Mouse (Mus musculus): ENCODE results near the gene Pnrc1.
"Not testable (repeated sequence)": the region's sequence is repeated elsewhere in the genome, so short reads cannot be mapped to it uniquely, and the experiment has no call there.

Pnrc1 gene

DNA sequence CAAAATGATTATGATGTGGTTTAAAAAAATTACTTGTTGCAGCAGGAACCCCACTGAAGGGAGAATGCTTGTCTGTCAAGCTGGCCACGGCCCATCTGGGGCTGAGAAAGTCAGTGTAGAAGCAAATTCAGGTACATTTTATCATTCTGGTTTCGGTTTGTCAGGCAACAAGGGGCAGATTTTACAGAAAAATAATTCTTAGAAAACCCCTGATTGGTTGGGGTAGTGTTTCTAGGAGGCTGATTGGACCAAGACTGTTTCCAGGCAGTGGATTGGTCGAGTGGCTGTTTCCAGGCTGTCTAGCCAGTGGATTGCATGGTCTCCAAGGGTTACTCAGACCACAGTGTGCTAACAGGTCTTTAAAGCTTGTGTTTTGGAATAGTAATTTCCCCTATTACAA, at the start of gene Pnrc1:
Gene Pnrc1 (minus strand): TSS at position 162 of the 400 bp plus-strand sequence.
- DNase-seq (ENCODE audit: low spot score): peak; percentile 47

DNA sequence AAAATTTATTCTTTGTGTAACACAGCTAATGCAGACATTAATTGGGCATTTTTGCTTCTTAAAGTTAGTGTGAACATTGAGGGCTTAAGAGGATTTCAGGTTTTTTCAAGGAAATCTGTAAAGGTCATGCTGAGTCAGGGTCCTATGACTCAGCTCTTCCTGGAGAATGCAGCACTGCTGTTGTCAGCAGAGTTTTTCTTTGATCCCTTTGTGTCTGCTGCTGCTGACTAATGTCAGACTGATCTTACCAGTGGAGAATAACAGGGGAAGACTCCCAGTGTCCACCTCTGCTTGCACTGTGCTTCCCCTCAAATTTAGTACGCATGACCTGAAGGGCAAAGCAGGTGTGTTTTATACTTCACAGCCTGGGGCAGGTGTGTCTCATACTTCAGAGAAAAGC, 48.0 kb upstream of the Pnrc1 start:
- no peak for DNase-seq (ENCODE audit: low spot score)

DNA sequence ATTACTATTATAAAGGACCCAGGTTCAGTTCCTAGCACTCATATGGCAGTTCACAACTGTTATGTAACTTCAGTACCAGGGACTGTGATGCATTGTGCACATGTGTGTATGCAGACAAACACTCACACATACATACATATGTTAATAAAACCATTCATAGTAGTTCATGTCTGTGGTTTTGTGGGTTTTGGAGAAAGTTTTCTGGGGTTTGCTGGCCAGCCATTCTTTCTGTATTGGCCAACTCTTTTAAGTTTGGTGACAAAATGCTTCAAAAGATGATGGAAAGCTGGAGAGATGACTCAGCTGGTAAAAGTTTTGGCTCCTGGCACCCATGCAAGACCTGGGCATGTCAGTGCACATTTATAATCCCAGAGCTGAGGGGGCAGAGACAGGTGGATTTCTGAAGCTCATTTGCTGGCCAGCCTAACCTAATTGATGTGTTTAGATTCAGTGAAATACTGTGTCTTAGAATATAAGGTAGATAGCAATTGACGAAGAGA, 43.0 kb upstream of the Pnrc1 start:
- no peak for DNase-seq (ENCODE audit: low spot score)

DNA sequence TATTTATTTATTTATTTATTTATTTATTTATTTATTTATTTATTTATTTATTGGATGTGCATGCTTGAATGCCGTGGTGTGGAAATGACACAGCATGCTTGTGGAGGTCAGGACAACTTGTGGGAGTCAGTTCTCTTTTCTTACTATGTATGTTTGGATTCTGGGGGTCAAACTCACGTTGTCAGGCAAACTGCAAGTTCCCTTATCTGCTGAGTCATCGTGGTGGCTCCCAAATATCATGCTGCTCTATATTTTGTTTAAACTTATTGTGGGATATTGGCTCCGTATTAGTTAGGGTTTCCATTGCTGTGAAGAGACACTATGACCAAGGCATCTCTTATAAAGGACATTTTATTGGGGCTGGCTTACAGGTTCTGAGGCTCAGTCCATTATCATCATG, 41.2 kb upstream of the Pnrc1 start:
- DNase-seq (ENCODE audit: low spot score): no peak

DNA sequence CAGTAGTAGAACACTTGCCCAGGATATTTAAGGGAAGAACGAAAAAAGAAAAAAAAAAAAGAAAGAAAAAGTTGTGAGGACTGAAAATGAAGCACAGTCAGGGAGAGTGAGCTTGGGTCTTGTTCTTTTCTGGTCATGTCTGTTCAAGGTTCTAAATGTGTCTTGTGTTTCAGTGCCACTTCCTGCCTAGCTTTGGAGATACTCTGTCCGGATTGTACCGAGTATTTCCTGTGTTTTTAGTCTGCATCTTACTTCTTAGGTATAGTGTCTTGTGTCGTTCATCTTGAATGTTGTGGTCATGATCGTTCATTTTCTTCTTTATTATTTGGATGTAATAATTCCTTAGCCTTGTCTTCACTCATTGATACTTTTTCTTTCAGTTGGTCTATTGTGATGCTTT, 25.9 kb upstream of the Pnrc1 start:
- DNase-seq (ENCODE audit: low spot score): no peak

GRCm38 (mm10) chr4:33314150-33314549, 24.2 kb upstream of the Pnrc1 start:
- not testable (repeated sequence) for DNase-seq (ENCODE audit: low spot score)

DNA sequence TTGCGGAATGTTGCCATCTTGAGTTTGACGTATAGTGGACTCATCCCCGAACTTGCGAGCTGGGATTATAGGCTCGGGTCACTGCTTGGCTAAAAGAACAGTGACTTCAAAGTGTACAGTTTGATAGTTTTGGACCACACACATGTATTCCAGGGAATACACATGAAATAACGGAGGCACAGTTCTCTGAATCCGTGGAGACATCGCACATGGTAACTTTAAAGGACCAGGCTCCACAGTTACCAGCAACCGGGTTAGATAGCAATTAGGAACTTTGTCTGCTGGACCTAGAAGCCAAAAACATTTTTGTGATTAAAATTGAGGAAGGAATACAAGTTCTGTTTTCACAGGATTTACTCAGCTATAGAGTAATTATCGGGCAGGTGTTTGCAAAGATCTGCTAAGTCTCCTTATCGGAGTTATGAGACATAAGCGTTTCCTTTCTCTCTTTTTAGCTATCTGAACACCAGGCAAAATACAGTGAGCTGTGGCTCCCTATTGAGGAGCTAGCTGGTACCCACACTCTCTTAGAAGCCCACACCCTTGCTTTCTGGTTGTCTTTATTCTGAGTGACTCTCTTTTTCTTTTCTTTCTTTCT, 21.0 kb upstream of the Pnrc1 start:
- DNase-seq (ENCODE audit: low spot score): no peak

DNA sequence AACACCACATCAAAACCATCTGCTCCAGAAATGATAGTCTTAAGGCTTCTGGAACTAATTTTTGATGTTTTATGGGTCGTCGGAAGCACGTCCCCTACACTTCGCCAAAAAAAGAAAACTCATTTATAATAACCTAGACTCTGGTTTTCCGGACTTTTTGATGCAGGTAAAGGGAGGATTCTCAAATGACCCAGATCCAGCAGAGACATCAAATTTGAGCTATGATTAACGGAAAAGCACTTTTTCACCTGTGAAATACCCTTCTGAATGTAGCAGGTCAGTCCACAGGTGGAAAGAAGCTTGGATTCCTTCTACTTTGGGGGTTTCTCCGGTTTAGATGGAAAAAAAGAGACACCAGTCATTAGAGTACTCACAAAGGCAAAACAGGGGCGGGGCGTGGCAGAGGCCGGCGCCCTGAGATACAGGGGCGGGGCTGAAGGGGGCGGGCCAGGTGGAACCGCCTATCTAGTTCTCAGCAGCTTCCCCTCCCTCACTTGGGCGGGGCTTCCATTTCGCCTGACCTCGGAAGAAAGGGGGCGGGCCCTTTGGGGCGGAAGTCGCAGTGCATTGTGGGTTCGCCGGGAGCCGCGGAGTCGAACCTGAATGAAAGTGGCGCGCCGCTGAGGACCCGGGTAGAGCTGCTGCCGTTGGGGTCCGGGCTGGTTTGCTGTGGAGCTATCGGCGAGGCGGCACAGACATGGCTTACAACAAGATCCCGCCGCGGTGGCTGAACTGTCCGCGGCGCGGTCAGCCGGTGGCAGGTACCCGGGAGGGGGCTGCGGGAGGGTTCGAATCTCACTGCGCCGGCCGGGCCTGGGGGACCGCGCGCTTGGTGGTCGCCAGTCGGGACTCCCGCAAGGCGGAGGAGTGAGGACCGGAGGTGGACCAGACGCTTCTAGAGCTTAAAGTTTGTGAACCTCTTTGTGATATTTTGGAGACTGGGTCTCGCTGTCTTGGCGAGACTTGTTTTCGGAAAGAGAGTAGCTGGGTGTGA, 20.1 kb upstream of the Pnrc1 start, which contains the start of gene Rngtt:
Gene Rngtt (plus strand): TSS at position 548 of the 994 bp plus-strand sequence.
- DNase-seq (ENCODE audit: low spot score): peak; percentile 96

GRCm38 (mm10) chr4:33307146-33307545, 17.2 kb upstream of the Pnrc1 start:
- DNase-seq (ENCODE audit: low spot score): no peak

DNA sequence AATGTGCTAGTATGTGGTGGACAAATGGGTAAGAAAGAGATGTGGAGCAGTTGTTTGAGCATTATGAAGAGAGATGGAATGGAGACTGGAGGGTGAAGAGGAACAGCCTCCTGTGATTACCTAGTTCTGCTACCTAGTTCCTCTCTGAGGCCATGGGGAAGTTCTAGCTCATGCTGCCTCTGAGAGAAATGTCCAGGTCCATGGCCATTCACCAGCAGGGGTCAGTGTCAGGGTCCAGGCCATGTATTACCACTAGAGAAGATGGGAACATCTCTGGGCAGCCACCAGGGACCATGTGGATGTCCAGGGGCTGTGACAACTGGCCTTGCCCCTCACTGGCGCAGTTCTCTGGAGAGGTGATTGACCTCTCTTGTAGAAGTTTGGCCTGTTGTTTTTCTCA, 13.1 kb upstream of the Pnrc1 start:
- DNase-seq (ENCODE audit: low spot score): no peak

GRCm38 (mm10) chr4:33300891-33301665, 11.1 kb upstream of the Pnrc1 start:
- not testable (repeated sequence) for DNase-seq (ENCODE audit: low spot score)

DNA sequence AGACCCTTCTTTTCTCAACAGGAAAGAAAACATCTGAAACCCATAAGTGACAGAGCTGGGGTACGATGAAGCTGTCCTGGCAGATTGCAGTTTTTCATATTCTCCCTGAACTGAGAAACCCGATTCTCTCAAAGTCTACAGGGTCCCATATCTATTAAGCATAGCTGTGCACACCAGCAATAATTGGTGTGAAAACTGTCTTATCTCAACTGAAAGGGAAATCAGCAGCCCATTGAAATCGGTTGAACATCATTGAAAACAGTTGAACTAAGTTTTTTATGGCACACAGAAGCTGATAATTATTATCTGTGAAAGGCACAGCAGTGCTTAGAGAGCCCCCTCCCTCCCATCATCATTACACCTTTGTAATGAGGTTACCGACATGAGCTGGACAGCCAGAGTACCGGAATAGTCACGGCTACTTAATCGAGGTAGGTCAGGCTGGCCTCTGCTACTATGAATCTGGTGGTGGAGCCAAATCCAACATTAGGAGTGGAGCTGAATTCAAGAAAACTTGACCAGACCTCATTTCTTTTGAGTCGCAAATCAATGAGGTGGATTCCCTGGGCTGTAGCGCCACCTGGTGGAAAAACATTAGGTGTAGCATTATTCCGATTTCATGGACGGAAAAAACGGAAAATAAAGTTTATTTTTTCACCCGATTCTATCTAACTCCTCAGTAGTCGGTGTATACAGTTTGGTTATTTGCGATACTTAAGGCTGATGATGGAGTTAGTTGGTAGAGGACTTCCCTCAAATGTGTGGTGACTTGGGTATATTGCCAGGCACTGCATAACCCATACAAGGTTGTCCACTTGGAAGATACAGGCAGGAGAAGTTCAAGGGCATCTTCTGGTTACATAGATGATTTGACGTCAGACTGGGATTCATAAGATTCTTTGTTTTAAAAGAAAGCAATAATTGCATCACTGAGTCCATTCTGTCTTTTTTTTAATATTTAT, 2.7 kb upstream of the Pnrc1 start:
- peak; percentile 63 for DNase-seq (ENCODE audit: low spot score)

DNA sequence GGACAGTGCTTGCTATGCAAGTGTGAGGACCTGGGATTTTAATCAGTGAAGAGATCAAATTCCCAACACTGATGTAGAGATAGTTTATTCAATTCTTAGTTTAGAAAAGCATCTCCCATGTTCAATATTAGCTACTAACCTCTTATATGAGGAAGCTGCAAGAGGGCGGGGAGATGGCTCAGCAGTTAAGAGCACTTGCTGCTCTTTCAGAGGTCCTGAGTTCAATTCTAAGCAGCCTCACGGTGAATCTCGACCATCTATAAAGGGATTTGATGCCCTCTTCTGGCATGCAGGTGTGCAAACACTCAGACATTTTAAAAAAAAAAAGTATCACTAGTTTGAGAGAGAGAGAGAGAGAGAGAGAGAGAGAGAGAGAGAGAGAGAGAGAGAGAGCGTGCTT, 915 bp upstream of the Pnrc1 start:
- DNase-seq (ENCODE audit: low spot score): no peak

DNA sequence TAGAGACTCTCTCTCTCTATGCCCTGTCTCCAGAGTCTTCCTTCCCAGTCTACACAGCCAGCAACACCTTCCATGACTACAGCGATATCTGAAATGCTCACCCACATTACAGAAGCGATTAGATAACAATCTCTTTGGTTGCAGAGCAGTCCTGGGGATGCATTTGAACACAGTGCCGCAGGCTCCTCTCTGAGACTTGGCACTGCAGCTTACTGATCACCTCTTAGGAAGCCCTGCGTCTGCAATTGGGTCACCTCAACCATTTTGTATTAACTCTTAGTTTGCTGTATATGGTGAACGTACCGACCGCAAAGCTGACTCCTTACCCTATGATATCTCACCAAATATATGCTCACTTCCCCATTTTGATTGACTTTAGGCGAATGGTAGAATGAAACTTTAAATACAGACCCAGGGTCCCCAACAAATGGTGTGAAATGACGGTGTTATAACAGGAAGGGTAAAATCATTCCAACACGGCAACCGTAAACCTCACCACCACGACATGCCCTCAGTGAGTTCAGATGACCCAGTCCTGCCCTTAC, 785 bp downstream of the Pnrc1 start:
- DNase-seq (ENCODE audit: low spot score): no peak

GRCm38 (mm10) chr4:33285448-33285847, 4.5 kb downstream of the Pnrc1 start:
- DNase-seq (ENCODE audit: low spot score): no peak

- no peak for DNase-seq (ENCODE audit: low spot score)
Observed at GRCm38 (mm10) chr4:33284083-33284880, 5.7 kb downstream of the Pnrc1 start.

GRCm38 (mm10) chr4:33281891-33282685, 7.9 kb downstream of the Pnrc1 start:
- DNase-seq (ENCODE audit: low spot score): no peak

DNA sequence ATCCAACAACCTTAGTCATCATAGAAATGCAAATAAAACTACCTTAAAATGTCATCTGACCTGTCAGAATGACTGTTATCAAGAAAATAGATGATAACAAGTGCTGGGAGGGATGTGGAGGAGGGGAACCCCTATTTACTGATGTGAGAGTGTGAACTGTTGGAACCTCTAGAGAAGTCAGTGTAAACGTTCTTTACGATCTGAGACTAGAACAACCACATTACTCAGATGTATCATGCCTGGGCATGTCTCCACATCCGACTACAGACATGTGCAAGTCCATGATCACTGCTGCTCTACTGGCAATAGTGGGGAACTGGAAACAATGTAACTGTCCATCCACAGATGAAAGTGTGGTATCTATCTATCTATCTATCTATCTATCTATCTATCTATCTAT, 16.5 kb downstream of the Pnrc1 start:
- no peak for DNase-seq (ENCODE audit: low spot score)
